Mouse (Mus musculus): ENCODE results near the gene Mrps23.

Mrps23 gene

DNA sequence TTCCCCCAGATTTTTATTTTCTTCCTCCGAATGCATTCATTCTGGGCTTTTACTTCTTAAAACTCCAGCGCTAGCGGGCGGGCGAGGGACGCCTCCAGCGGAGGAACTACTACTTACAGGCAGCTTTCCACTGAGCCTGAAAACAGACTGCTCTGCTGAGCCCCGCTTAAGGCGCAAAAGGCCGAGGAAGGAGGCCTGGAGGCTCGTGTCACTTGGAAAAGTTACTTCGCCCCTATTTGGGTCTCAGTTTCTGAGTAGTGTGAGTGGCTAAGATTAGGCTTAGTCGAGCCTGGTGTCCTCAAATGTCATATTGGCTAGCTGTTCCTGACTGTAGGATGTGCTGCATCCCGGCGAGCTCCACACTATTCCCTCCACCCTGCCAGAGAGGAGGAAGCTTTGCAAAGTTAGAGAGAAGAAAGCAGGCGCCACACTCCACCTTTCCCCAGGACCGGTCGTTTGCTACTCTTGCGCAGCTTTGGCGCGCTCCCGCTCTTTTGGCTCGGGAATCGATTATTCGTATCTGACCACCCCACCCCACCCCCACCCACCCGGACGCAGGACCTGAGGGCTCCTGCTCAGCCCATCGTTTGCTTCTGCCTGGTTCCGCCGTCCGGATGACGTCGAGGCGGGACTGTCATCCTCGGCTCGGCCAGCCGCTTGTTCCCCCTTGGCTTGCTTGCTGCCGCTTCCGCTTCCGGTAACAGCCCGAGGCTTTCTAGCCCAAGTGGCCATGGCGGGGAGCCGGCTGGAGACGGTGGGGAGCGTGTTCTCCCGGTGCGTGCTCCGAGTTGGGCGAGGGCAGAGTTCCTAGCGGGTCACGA lies at the start of gene Mrps23:
TSS of gene Mrps23 (plus strand) at position 677 of the 821 bp plus-strand sequence.
- peak; percentile 93 to 94 for DNase-seq

- no peak for DNase-seq
These were observed 49.7 kb upstream of the Mrps23 start for GRCm38 (mm10) chr11:88154500-88154899.

DNA sequence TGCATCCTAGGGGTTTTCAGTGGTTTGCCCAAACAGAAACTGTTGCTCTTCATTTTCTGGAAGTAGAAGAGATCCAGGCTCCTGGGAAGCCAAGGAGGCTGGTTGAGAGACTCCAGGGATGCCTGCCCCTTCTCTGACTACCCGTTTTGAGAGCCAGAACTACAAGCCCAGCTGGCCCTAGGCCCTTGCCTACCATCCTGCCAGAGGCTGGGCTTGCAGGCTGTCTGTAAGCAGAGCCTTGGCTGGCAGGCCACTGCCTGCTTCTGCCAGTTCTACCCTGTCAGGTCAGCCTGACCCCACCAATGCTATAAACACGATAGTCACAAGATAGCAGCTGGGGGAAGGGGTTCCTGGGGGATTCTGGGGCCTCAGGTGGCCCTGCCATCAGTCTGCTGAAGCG lies 48.7 kb upstream of the Mrps23 start:
- peak in 1 of 2 experiments; percentile 48 for DNase-seq

DNA sequence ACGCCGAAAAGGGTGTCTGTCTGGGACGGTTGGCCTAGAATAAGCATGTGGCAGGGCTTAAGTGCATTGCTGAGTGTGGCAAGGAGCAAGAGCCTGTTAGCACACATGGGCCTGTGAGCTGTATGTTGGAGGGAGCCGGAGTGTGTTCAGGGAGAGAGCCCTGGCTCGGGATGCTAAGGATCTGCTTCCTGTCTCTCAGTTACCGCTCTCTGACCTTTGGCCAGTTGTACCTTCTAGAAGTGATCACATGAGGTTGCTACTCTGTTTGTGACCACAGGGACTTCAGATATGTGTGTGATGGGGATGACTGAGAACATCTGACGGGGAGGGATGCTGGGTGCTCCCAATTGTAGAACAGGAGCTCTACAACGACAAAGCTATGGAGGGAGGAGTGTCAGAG lies 48.2 kb upstream of the Mrps23 start:
- DNase-seq: peak; percentile 44 to 52

DNA sequence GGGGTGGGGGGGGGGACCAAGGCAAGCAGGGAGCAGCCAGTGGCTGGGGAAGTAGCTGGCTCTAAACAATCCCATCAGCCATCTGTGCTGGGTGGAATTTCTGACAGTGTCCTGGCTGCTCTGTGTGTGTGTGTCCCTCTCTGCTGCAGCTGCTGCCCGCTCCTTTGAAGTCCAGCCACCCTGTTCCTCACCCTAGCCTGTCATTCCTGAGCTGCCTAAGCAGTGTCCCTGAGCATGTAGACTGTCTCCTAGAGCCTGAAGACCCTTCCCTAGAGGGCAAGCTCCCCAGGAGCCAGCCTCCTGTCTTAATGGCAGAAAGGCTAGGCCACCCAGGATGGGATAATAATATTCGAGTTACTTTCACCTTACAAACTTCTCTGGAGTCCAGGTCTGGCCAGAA lies 47.8 kb upstream of the Mrps23 start:
- no peak for DNase-seq

DNA sequence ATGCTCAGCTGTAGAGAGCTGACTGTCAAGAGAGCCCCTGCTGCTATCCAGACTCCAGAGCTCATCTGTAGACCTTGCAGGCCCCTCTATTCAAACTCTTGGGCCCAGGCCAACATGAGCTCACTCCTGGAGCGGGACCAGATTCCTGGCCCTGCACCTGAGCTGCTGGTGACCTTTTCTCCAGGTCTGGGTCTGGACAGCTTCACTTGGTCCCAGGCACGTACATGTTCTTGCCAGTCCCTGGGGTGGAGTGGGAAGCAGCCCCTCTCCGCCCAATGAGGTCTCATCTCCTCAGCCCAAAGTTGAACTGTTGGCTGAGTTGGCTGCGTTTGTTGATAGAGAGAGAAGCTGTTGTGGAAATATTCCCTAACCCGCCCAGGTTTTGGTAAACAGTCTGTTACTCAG lies 45.3 kb upstream of the Mrps23 start:
- DNase-seq: peak; percentile 44 to 54

GRCm38 (mm10) chr11:88159389-88159788 lies 44.8 kb upstream of the Mrps23 start:
- no peak for DNase-seq

DNA sequence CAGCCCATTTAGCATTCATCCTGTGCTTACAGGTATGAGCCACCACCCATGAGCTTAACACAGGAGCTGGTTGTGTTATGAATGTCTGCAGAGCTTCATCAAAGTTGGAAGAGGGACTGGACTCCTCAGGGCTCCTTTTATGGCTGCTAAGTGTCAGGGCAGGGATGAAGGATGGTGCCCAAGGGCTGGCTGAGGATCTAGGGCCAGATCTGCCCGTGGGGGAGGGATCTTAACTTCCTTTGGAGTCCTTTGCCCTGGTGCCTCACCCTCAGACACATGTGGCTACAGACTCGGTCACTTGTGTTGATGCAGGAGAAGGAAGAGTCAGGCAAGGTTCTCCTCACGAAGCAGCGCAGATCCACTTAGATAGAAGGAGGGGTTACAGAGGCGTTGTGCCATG lies 43.9 kb upstream of the Mrps23 start:
- DNase-seq: no peak

DNA sequence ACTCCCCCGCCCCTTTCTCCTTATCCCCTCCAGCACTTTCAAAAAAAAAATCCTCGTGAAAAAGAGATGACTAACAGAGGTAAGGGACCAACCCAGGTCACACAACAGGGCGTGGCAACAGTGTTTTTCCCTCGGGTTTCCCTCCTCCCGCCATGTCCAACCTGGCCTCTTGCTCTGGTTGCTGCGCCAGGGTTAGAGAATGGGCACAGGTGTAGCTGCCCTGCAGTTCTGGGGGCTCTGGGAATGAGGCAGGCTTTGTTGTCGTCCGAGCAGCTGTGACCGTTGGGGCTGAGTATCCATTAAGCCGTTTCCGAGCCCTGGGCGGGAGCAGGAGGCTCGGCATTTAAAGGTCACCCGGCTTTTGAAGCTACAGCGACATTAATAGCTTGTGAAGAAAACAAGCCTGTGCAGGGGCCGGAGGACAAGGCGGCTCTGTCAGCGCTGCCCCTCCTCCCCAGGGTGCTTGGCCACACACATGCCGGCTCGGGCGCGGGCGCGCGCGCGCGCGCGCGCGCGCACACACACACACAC lies 43.1 kb upstream of the Mrps23 start:
- DNase-seq: peak; percentile 71 to 84

GRCm38 (mm10) chr11:88161651-88162362 lies 42.4 kb upstream of the Mrps23 start:
- DNase-seq: peak; percentile 93

DNA sequence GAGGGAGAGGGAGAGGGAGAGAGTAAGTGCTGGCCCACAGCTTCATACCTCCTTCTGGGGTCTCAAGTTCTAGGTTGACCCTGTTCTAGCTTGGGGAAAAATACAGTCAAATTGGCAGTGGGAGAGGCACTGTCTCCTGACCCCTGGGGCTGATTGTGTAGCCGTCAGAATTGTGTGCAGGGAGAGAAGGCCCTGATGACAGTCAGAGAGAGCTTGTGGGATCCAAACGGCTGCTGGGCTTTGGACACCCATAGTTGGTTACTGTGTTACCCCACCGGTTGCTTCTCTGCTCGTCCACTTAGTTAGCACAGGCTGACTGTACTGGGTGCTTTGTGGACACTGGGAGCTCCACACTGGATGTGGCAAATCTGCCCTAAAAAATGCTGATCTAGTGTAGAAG lies 41.4 kb upstream of the Mrps23 start:
- DNase-seq: no peak

DNA sequence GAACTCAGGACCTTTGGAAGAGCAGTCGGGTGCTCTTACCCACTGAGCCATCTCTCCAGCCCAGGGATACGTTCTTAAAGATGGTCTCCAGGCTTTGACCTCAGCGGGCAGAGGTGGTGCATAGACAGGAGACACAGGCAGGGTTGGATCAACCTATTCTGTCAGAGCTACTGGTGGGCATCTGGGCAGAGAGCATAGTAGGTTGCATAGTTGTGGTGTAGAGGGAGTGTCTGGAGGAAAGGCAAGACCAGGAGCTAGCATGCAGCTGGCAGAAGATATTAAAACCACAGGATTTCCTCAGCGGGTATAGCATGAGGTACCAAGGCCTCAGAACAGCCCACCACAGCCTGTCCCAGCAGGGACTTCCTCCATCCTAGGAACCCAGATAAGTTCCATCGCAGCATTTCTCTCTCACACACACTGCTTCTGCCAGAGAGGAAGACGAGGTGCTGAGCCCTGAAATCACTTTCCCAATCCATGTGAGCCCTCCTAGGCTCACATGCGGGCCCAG lies 39.9 kb upstream of the Mrps23 start:
- no peak for DNase-seq

- DNase-seq: peak; percentile 87 to 90
These were observed 39.3 kb upstream of the Mrps23 start for GRCm38 (mm10) chr11:88164801-88165377.

DNA sequence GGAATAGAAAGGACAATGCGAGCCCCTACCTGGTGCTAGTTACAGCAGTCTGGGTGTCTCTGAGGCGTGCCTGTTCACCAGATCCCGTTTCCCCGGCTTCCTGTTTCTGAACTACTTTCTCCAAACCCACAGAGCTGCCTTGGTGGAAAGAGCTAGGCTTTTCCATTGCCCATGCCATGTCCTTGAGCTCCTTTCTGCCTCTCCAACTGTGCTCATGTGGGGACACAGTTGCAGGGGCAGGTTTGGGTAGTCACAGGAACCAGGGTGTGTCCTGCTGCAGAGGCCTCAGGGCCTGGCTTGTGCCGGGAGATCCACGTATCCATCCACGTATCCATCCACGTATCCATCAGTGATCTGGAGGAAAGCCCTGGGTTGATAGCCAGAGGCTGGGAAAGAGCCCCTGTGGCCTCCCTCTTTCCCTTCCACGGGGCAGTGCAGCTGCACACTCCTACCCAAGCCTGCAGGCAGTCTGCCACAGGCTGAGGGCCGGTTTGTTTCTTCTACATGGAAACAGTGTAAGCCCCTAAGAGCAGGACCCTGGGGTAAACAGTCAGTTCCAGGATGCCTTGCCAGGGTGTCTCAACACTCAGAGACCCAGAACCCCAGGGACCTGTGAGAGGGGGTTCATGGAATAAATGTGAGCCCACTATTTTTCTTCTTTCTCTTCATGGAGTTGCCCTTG lies 38.4 kb upstream of the Mrps23 start:
- DNase-seq: no peak

DNA sequence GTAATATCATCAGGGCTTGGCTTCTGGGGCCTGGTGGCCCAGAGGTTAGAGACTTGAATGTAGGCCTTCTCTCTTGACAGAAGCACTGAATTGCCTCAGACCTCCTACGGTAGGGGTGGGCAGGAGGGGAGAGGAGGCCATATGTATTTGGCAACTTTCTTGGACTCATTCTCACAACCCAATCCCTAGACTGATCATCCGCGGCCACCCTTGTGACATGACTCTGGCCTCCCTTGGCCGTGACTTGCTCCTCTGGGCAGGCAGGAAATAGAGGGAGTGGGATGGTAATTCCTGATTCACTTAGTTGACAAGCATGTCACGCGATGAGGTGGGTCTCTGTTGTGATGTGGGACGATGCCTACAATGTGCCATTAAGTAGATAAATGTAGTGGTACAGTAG lies 37.7 kb upstream of the Mrps23 start:
- DNase-seq: no peak

DNA sequence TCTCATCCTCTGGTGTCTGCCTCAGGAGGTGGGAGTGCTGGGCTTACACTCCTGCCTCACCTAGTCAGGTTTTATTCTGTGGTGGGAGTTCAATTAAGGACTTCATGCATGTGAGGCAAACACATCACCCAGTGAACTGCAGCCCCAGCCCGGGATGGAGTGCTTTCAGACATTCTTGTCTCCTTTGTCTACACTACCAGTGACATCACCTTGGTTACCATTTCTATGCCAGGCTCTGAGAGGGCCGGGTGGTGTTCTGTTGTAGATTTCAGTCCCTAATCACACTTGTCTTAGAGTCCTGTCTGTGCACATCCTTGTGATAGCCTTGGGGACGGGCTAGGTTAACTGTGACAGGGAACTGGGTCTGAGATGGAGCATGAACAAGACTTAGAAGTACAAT lies 35.6 kb upstream of the Mrps23 start:
- no peak for DNase-seq

DNA sequence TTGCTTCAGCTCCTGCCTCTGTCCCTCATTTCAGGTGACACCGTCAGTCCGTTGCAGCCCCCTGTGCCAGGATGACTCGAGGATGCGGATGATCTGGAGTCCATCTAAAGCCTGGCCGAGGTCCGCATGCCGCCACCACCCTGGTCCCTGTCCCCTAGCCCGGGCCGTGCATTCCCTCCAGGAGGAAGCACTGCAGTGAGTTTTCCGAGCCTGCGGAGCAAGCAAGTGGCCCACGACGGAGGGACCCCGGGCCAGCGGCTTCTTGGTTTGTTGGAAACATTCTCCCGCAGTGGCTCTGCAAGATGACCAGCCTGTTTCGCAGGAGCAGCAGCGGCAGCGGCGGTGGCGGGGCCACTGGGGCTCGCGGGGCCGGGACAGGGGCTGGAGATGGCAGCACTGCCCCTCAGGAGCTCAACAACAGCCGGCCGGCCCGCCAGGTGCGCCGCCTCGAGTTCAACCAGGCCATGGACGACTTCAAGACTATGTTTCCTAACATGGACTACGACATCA lies 34.6 kb upstream of the Mrps23 start:
- DNase-seq: no peak

DNA sequence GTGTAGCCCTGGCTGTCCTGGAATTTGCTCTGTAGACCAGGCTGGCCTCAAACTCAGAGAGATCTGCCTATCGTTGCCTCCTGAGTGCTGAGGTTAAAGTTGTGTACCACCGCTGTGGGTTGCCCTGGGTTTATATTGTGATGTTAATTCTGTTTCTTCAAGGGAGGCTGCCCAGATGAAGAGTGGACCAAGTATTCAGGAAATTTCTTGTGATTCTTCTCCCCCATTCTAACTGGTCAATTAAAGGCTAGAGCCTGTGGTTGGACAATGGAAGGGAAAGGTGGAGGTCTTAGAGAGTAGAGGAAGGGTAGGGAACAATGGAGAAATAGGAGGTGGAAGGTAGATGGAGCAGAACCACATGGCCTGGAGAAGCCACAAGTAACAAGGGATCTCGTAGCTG lies 33.6 kb upstream of the Mrps23 start:
- no peak for DNase-seq

DNA sequence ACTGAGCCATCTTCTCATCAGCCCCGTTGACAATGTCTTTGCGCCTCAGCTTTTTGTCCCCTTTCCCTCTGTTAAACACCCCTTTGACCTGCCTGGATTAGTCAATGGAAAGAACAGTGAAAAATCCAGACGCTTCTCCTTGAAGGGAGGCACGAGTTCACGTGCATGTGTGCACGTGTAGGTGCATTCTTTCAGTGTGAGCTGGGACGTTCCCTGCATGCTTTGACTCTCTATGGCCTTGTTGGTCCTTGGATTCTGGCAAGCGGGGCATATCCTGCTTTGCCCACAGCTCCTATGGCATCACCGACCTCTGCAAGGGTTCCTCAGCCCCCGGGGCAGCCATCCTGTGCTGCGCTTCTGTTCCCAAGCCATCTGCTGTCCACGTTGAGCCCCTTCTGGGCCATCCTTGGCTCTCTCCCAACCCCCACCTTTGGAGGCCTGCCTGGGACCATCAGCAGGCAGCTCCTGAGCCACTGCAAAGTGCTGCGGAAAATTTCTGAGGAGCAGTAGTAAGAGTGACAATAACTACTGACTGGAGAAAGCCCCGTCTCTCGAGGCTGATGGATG lies 32.2 kb upstream of the Mrps23 start:
- DNase-seq: no peak

- peak; percentile 57 to 75 for DNase-seq
These were observed 31.4 kb upstream of the Mrps23 start for GRCm38 (mm10) chr11:88172601-88173325.

- DNase-seq: no peak
These were observed 30.7 kb upstream of the Mrps23 start for GRCm38 (mm10) chr11:88173386-88174025.

Measured in kidney, adult 8-10 months (tissue).